Mouse (Mus musculus): Measurements from ENCODE around the gene Afg1l.

DNA sequence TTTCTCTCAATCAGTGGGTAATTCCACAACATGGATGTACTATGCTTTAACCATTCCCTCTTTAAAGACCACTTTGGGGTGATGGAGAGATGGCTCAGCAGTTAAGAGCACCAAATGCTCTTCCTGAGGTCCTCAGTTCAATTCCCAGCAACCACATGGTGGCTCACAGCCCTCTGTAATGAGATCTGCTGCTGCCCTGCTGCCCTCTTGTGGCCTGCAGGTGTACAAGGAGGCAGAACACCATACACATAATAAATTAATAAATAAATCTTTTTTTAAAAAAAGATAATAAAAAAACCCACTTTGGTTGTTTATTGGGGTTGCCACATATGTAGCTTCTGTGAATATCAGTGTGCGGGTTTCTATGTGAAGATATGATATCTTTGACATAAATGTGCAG, 180.4 kb downstream of the Afg1l start:
- TF ChIP-seq POLR2A (IDR thresholded peaks at IDR 0.05; ENCODE audit: control insufficient read depth, low read depth, low read length) (no peak), CTCF (IDR thresholded peaks at IDR 0.05; ENCODE audit: control insufficient read depth, insufficient read depth, insufficient replicate concordance, low read depth, low read length) (no peak)

All from testis, adult 2 months (tissue).